Mouse (Mus musculus) midbrain, embryonic 16.5 days (tissue): ENCODE data around the gene Unc119b. TPM values are rescaled to one million over a fixed set of nuclear protein-coding genes. Genes with fewer than 3 reads are reported as not detected.
"Not testable (repeated sequence)": the region's sequence is repeated elsewhere in the genome, so short reads cannot be mapped to it uniquely, and the experiment has no call there.

Source experiments
- ATAC-seq: fragments of 200-750 bp; cut with Nextera tagmentation; 2 replicates; pipeline ENCODE4 v1.8.0; 2017; ENCODE audit warnings: moderate TSS enrichment
- H3K27ac ChIP-seq: fragments of 300-500 bp; sonication (generic); 2 replicates; pipeline ENCODE4 v1.5.1; 2014; ENCODE audit warnings: mild to moderate bottlenecking, low read length, mixed read lengths
- H3K27me3 ChIP-seq: fragments of 300-500 bp; sonication (generic); 2 replicates; pipeline ENCODE4 v1.6.1; 2014; ENCODE audit warnings: low read depth, low read length, mixed read lengths; ENCODE audit not compliant: control insufficient read depth, insufficient read depth
- H3K36me3 ChIP-seq: fragments of 300-500 bp; sonication (generic); 2 replicates; pipeline ENCODE4 v1.6.1; 2014; ENCODE audit warnings: mild to moderate bottlenecking, low read length, moderate library complexity, mixed read lengths; ENCODE audit not compliant: control insufficient read depth, insufficient read depth
- H3K4me1 ChIP-seq: fragments of 300-500 bp; sonication (generic); 2 replicates; pipeline ENCODE4 v1.6.1; 2014; ENCODE audit warnings: mild to moderate bottlenecking, low read length, mixed read lengths; ENCODE audit not compliant: control insufficient read depth, insufficient read depth
- H3K4me2 ChIP-seq: fragments of 300-500 bp; sonication (generic); 2 replicates; pipeline ENCODE4 v1.6.1; 2014; ENCODE audit warnings: mild to moderate bottlenecking, low read length, mixed read lengths
- H3K4me3 ChIP-seq: fragments of 300-500 bp; sonication (generic); 2 replicates; pipeline ENCODE4 v1.5.1; 2014; ENCODE audit warnings: low read depth, mild to moderate bottlenecking, low read length, moderate library complexity, mixed read lengths
- H3K9ac ChIP-seq: fragments of 300-500 bp; sonication (generic); 2 replicates; pipeline ENCODE4 v1.6.1; 2014; ENCODE audit warnings: low read depth, low read length, mixed read lengths
- H3K9me3 ChIP-seq: fragments of 300-500 bp; sonication (generic); replicated peaks from 2 replicates; pipeline ENCODE4 v1.6.1; 2014; ENCODE audit warnings: mild to moderate bottlenecking, low read length, mixed read lengths; ENCODE audit not compliant: control insufficient read depth, poor library complexity, severe bottlenecking
- WGBS: fragments of 180-500 bp; shearing (Covaris S2); extraction: QIAGEN DNeasy Blood & Tissue Kit; methylation state at CpG from one replicate; pipeline ENCODE4 v1.1.7; 2014; 5-methylcytosine and 5-hydroxymethylcytosine counted together
- polyA plus RNA-seq: library from polyadenylated mRNA; unstranded; fragments of >200 nt; fragmentation: Nextera tagmentation; extraction: Ambion mirVana; gene quantifications from 2 replicates; pipeline ENCODE4 v1.2.1, GENCODE M21; 2015

Gene Unc119b
- polyA plus RNA-seq, 1 experiment from 2014 or later = 27.7 TPM

- Histone ChIP-seq H3K4me2 (no peak overlapping the region), H3K27me3 (no peaks in the 10 kb centered on the region), H3K27ac (no peak overlapping the region), H3K4me3 (no peak overlapping the region), H3K9ac (no peak overlapping the region), H3K9me3 (no peaks in the 10 kb centered on the region), H3K36me3 (peaks cover 26% of the 10 kb centered on the region), H3K4me1 (peaks cover 29% of the 10 kb centered on the region)
- WGBS = 63% methylated on average over 8 of the region's 8 CpGs
- no peak for ATAC-seq
Measured at GRCm38 (mm10) chr5:115152132-115152956, 17.6 kb upstream of the Unc119b start.

DNA sequence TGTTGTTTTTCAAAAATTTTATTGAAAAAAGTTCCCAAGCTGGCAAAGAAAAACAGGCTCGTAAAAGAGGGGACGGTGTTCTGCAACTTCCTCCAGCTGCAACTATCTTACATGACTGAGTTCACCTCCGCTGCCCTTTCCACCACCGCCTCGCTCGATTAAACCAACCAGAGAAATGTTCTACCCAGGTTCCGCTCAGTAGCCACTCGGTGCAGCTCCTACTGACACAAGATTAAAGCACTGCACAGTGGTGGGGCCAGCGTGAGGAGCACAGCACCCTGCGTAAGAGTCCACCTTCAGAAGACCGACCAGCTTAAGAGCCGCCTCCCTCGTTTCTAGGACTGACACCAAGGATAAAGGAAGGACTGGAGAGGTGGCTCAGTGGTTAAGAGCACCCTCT lies 16.7 kb upstream of the Unc119b start:
- H3K9me3 ChIP-seq = no peaks in the 10 kb centered on the region
- H3K27me3 ChIP-seq = no peaks in the 10 kb centered on the region
- no peak overlapping the region for H3K4me3 ChIP-seq
- H3K9ac ChIP-seq = no peak overlapping the region
- no peak overlapping the region for H3K4me2 ChIP-seq
- H3K36me3 ChIP-seq = peaks cover 33% of the 10 kb centered on the region
- no peak overlapping the region for H3K27ac ChIP-seq
- 86% methylated on average over 13 of the region's 13 CpGs for WGBS
- ATAC-seq = no peak
- H3K4me1 ChIP-seq = peaks cover 21% of the 10 kb centered on the region

DNA sequence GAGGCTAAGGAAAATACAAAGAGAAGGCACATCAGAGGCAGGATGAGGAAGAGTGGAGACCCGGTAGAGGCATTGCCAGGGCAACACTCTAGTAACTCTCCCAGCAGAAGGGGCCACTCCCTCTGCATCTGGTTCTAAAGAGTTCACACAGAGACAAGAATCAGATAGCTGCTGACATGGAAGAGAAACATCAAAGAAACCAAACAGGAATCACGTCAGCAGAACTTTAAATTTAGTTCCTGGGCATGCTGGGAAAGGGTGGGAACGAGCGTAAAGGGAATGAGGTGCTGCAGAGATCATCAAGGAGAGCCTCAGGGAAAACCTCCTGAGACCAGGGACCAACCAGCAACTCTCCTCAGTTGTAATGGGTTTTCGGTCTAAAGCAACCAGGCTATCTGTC lies 16.2 kb upstream of the Unc119b start:
- Histone ChIP-seq H3K4me2 (no peak overlapping the region), H3K27ac (no peak overlapping the region), H3K4me3 (no peak overlapping the region), H3K4me1 (peaks cover 17% of the 10 kb centered on the region), H3K9me3 (no peaks in the 10 kb centered on the region), H3K36me3 (peaks cover 34% of the 10 kb centered on the region), H3K9ac (no peak overlapping the region), H3K27me3 (no peaks in the 10 kb centered on the region)
- WGBS = 86% methylated on average over 5 of the region's 5 CpGs
- no peak for ATAC-seq

DNA sequence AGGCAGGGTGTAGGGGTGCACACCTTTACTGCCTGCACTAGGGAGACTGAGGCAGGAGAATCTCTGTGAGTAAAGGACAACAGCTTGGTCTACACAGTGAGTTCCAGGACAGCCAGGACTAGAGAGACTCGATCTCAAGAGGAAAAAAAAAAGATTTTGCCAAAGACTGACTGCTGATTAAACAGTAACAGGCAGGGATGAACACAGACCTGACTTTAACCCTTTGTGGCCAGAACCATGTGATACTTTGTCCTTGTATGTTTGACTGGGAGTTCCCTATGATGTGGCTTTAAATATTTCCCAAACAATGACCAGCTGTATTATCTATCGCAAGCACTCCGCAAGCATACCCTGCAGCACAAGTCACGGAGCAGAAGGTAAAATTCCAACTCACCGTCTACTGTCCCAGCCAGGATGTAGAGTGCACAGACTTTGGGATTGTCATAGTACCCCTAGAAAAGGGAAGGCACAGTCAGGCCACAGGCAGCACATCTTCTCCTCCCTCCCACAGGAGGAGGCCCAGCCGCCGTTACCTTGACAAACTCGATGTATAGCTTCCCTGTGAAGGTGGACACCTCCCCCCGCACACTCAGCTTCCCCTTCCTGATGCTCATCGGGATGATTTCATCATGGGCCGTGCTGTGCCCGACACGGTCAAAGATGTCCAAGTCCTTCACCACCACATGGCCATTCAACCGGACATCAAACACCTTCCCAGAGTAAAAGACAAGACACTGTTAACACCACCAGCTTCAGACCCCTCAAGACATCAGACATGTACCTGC lies 15.1 kb upstream of the Unc119b start:
- WGBS = 96% methylated on average over 14 of the region's 14 CpGs
- H3K4me3 ChIP-seq = no peak overlapping the region
- no peaks in the 10 kb centered on the region for H3K9me3 ChIP-seq
- ATAC-seq = no peak
- no peaks in the 10 kb centered on the region for H3K27me3 ChIP-seq
- H3K9ac ChIP-seq = no peak overlapping the region
- no peak overlapping the region for H3K4me2 ChIP-seq
- no peak overlapping the region for H3K27ac ChIP-seq
- H3K4me1 ChIP-seq = peaks cover 5% of the 10 kb centered on the region
- peaks cover 34% of the 10 kb centered on the region for H3K36me3 ChIP-seq

- not testable (repeated sequence) for H3K9ac ChIP-seq
- WGBS = no CpG with 5 or more reads among the region's 1 CpGs
Measured at GRCm38 (mm10) chr5:115148872-115149271, 14.1 kb upstream of the Unc119b start.

DNA sequence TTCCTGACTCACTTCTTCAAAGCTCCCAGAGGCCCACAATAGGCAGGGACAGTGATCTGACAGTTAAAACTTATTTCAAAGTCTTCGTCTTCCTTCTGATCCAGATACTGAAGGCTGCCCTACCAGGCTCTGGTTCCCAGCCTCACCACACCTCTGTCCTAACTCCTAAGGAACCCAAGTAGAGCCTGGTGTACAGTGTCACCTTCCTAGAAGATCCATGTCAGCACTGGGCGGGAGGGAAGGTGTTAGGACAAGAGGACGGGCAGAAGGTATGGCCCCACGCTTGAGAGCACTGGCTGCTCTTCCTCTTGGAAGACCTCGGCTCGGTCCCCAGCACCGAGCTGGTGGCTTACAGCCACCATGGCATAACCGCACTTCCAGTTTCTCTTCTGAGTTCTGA lies 13.6 kb upstream of the Unc119b start:
- ATAC-seq = no peak
- WGBS = 95% methylated on average over 8 of the region's 8 CpGs
- Histone ChIP-seq H3K4me3 (no peak overlapping the region), H3K4me2 (no peak overlapping the region), H3K27ac (no peak overlapping the region), H3K9ac (no peak overlapping the region), H3K36me3 (peaks cover 37% of the 10 kb centered on the region), H3K4me1 (no peaks in the 10 kb centered on the region), H3K27me3 (no peaks in the 10 kb centered on the region), H3K9me3 (no peaks in the 10 kb centered on the region)

More at GRCm38 (mm10) chr5:115148872-115149271, 14.1 kb upstream of the Unc119b start:
- not testable (repeated sequence) for H3K4me2 ChIP-seq, ATAC-seq, H3K9me3 ChIP-seq, H3K27me3 ChIP-seq, H3K4me3 ChIP-seq, H3K4me1 ChIP-seq, H3K27ac ChIP-seq
- peaks cover 37% of the 10 kb centered on the region for H3K36me3 ChIP-seq

DNA sequence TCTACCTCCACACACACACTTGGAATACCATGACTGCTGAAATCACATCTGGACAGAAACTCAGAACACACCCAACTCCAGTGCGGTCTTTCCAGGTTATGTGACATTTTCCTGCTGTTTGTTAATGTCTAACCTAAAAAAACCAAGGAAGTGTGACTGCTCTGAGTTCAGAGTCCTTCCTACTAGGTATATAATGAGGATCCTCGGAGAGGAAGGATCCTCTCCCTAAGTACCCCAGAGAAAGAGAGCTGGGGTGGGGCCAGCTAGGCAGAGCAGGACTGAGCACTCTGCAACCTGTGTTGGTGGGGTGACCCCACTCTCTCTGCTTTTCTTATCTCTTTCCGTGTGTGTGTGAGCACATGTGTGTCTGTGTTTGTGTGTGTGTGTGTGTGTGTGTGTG lies 12.6 kb upstream of the Unc119b start:
- H3K36me3 ChIP-seq = peaks cover 37% of the 10 kb centered on the region
- WGBS = 95% methylated on average over 3 of the region's 3 CpGs

GRCm38 (mm10) chr5:115146747-115147130 lies 12.0 kb upstream of the Unc119b start:
- Histone ChIP-seq H3K9me3 (no peaks in the 10 kb centered on the region), H3K4me3 (no peak overlapping the region), H3K4me2 (no peak overlapping the region), H3K9ac (no peak overlapping the region), H3K27me3 (no peaks in the 10 kb centered on the region), H3K36me3 (peaks cover 37% of the 10 kb centered on the region), H3K4me1 (no peaks in the 10 kb centered on the region; the same call in 1 of the 2 replicates), H3K27ac (no peak overlapping the region)
- no peak for ATAC-seq

More for the DNA sequence above, 12.6 kb upstream of the Unc119b start:
- Histone ChIP-seq H3K9ac (no peak overlapping the region), H3K27me3 (no peaks in the 10 kb centered on the region), H3K27ac (no peak overlapping the region), H3K4me2 (no peak overlapping the region), H3K4me1 (no peaks in the 10 kb centered on the region; the same call in 1 of the 2 replicates), H3K4me3 (no peak overlapping the region), H3K9me3 (no peaks in the 10 kb centered on the region)
- no peak for ATAC-seq
